Mouse (Mus musculus): ENCODE results near the gene Slc3a1.

Gene Slc3a1

GRCm38 (mm10) chr17:85038311-85038710, 10.1 kb downstream of the Slc3a1 start:
- DNase-seq = no peak

DNA sequence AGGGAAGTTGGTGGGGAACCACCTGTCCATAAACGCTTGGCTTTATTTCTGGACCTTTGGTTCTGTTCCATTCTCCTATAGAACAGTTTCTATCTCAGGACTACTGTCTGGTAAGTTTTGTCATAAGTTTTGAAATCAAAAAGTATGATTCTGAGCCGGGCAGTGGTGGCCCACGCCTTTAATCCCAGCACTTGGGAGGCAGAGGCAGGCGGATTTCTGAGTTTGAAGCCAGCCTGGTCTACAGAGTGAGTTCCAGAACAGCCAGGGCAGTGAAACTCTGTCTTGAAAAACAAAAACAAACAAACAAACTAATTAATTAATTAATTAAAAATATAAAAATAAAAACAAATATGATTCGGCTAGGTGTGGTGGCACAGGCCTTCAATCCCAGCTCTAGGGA, 10.6 kb downstream of the Slc3a1 start:
- no peak for DNase-seq

- peak; percentile 80 to 87 for DNase-seq
Measured at GRCm38 (mm10) chr17:85040913-85041312, 12.7 kb downstream of the Slc3a1 start.

DNA sequence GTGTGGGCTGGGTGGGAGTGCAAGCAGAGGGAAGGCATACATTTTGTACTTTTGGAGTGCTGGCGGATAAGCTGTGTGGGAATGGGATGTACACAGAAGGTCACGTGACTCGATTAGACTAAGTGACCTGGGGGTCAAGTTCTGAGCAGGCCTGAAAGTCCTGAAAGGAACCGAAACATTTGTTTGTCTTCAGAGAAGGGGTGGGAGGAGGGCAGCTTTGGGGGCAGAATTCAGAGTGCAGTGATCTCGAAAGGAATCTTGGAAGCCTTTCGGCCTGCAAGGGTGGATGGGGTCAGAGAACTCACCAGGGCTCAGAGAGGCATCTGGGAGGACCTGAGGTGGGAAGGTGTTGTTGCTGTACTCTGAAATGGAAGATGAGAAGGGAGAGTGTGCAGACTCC, 14.2 kb downstream of the Slc3a1 start:
- DNase-seq = peak; percentile 87 to 91

DNA sequence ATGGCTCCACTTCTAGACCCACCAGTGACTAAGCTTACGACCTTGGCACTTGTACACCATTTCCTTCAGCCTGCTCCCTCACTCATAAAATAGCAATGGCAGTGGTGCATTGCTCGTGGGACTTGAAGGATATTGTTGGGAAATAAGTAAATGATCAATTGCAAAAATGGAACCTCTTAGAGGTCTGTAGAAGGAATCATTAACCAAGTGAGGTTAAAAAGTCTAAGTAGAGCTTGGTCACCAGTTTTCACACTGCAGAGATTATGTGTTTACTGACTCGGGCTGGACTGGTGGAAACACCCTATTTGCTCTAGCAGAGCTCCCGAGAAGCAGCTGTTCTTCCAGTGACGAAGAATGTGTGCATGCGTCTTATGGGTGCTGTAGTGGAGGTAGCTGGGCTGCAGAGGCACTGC, 15.2 kb downstream of the Slc3a1 start:
- DNase-seq = peak; percentile 64 to 83

DNA sequence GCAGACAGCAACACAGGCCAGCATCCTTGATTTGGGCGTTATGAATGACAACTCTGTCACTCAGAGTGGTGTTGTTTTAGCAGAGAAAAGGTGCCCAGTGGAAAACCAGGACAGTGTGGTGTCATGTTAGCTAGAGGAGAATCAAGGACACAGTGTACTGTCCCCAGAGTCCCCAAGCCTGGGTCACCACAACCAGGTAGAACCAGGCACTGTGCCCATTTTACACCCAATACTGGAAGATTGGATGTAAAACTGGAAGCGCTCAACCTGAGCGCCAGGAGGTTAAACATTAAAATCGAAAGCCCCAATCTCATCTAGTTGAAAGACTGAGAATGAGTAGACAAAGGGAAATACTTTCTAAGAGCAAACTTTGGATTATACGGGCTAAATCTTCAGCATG, 16.3 kb downstream of the Slc3a1 start:
- DNase-seq = peak; percentile 78 to 84

DNA sequence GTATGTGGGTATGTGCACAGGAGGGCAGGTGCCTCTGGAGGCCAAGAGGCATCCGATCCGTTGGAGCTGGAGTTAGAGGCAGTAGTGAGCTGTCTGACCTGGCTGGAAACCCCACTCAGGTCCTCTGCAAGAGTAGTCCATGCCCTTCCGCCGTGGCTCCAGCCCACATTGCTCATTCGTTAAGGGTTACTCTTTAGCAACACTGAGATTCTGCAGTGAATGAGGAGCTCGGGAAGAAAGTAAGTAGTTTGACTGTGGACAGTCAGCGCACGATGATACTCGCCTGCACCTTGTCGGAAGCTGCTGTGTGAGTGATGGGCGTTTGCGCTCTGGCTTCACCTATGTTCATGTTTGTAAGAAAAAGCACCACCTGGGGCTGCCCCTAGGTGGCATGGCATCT, 17.0 kb downstream of the Slc3a1 start:
- DNase-seq = no peak

DNA sequence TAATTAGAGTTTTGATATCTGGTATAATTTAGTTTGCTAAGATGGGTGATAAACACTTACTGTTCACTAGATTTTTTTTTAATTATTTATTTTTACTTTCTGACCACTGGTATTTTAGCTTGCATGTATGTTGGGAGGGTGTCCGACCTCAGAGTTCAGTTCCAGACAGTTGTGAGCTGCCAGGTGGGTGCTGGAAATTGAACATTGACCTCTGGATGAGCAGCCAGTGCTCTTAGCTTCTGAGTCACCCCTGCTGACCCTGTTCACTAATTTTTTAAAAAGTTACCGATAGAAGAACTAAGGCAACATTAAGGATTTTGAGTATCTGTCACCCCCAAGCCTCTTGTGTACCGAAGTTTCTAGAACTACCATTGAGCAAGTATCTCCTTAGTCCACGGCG, 20.2 kb downstream of the Slc3a1 start:
- DNase-seq = peak in 1 of 2 experiments; percentile 61

GRCm38 (mm10) chr17:85058276-85058675, 30.1 kb downstream of the Slc3a1 start:
- DNase-seq = no peak

DNA sequence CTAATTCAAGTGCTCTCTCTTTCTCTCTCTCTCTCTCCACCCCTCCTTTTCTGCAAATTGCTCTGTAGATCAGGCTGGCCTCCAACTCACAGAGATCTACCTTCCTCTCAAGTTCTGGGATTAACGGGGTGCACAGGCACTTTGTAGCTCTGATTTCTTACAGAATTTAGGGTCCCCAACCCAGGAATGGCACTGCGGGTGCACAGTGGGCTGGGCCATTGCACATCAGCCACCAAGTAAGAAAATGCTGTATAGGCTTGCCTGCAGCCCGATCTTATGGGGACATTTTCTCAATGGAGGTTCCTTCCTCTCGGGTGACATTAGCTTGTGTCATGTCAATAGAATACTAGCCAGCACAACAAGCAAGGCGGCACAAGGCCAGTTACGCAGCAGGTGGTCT, 31.0 kb downstream of the Slc3a1 start:
- no peak for DNase-seq

DNA sequence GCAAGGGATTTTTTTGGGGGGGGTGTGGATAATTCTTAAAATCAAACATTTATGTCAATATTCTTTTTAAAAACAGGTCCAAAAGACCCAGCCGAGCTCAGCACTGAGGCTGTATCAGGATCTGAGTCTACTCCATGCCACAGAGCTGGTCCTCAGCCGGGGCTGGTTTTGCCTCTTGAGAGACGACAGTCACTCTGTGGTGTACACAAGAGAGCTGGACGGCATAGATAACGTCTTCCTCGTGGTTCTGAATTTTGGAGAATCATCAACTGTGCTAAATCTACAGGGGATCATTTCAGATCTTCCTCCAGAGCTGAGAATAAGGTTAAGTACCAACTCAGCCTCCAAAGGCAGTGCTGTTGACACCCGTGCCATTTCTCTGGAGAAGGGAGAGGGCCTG, 35.4 kb downstream of the Slc3a1 start:
- DNase-seq = no peak

DNA sequence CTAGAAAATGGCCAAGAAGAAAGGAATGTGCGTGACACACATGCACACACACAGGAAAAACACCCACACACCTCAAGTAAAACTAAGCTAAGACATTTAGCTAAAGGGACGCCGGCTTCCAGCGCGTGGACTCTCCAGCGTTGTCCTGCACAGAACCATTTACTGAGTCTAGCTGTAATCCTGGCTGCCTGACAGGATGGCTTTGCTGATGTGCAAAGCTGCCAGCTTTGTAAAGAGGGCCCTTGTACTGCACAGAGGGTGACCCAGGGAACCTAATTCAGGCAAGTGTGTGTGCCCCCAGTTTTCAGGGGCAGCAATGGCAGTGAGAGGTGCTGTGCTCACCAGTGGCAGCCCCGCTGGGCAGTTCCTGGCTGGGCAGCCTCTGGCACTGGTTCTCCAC, 39.2 kb downstream of the Slc3a1 start:
- no peak for DNase-seq

DNA sequence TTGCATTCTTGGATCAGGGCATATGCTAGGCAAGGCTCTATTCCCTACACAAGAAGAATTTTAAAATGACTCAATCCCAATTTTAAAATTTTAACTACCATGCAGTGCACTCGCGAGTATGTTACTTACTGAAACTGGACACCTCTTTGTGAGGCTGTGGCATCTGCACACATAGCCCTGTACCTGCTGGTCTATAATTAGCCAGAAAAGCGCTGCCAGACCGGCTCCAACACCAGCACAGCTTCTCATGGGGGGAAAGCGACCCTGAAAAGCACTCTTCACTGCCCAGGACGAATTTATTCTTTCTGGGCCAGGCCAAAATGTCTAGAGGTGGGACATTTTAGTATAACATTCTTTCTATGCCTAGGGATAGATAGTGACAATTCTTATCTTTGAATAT, 42.5 kb downstream of the Slc3a1 start:
- DNase-seq = no peak

DNA sequence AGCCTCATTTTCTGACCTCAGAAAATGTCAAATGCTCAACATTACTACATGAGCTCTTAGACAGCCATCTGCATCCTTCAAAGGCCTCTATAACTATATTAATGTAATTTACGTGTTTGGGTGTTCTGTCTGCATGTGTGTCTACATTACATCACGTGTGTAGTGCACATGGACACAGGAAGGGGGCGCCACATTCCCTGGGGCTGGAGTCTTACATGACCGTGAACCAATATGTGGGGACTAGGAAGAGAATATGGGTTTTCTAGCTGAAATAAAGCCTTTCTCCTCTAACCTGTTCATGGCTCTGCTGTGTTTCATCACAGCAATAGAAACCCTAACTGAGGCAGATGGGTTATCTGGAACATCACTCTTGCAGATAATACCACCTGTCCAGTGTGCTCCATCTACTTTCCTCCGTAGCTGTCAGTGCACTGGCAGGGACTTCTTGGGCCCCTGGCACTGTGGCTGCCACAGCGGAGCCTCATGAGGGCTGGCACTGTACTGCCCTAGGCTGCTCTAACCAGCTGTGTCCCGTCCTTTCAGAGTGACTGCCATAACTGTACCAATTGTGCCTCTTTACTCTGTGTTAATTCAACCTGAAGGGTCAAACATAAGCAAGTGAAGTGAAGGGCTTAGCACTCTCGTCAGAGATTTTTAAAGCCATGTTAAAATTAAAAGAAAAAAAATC, 43.1 kb downstream of the Slc3a1 start:
- no peak for DNase-seq

GRCm38 (mm10) chr17:85072383-85072782, 44.2 kb downstream of the Slc3a1 start:
- DNase-seq = no peak

DNA sequence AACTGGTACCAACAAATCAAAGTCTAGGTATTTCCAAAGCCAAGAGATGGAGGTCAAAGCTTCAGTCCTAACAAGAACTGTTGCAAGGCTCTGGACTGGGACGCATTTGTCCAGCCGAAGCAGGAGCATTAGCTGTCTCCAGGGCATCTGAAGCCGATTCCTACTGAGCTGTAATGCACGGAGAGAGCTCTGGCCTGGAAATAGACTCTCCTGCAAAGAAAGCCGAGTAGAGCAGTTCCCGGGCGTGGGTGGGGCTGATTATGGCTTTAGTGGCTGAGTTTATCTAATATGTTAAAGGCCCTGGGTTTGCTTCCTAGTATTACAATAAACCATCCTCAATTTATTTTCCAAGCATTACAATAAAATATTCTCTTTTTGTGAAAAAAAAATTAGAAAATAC, 45.0 kb downstream of the Slc3a1 start:
- DNase-seq = no peak

DNA sequence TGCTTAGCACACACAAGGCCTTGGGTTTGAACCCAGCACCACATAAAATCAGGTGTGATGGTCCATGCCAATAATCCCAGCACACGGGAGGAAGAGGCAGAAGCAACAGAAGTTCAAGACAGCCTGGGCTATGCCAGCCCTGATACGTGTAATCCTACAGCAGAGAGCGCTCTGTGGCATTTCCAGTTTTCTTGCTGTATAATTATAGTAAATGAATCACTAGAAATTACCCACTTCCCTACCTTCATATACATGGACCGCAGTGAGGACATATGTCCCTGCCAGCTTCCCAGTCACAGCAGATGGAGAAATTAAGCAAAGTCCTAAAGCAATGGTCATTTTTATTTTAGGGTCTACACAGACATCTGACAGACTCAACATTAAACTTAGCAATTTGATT, 45.9 kb downstream of the Slc3a1 start:
- no peak for DNase-seq

DNA sequence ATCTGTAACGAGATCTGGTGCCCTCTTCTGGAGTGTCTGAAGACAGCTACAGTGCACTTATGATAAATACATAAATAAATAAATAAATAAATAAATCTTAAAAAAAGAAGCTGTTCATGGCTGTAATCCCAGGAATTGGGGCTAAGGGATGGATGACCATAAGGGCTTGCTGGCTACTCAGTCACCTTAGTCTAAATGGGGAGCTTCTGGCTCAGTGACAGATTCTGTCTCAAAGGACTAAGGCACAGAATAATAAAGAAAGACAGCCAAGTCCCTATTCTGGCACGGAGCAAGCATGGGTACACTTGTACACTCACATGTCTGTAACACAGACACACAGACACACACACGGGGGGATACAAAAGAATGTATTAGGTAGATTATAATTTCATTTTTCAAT, 51.1 kb downstream of the Slc3a1 start:
- DNase-seq = no peak

- DNase-seq = no peak
Measured at GRCm38 (mm10) chr17:85080781-85081180, 52.6 kb downstream of the Slc3a1 start.

DNA sequence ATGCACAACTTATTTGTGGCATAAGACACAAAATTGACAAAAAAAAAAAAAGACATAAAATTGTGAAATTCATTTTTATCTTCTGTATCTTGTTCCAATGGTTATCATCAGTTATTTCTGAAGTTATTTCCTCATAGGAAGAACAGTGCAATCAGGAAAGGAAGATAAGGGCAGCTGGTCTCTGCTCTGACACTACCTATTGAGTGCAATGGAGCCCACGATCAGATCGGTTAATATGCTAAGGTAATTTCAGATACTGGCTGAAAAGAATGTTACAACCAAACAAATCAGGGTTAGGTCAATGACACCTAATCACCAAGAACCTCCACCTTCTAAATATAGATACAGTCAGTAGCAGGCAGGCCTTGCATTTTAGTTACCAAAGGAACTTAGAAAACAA, 57.2 kb downstream of the Slc3a1 start:
- DNase-seq = no peak

- DNase-seq = no peak
Measured at GRCm38 (mm10) chr17:85086501-85086900, 58.3 kb downstream of the Slc3a1 start.

GRCm38 (mm10) chr17:85087591-85087990, 59.4 kb downstream of the Slc3a1 start:
- no peak for DNase-seq

DNA sequence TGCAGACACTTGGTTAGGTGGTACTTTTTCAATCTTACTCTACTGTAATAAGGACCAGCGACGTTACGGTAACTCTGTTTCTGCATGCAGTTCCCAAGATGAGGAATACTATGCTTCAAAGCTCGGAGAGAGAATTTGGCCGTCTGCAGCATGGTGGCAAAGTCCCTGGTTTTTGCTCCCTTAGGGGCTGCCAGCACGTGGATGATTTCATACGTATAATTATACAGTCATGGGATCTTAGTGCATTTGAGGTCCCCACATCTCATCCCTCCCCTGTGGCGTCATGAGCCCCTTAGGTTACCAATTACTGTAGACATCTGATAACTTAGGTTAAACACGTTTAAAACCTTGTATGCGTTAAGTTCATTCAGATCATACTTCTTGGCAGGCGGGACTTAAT, 60.2 kb downstream of the Slc3a1 start:
- no peak for DNase-seq

GRCm38 (mm10) chr17:85089011-85089410, 60.8 kb downstream of the Slc3a1 start:
- DNase-seq = no peak

GRCm38 (mm10) chr17:85089621-85090020, 61.4 kb downstream of the Slc3a1 start:
- no peak for DNase-seq

All from kidney, adult 8-10 months (tissue).